Mouse (Mus musculus): Measurements from ENCODE around the gene Shd. TPM values are rescaled to one million over a fixed set of nuclear protein-coding genes. Genes with fewer than 3 reads are reported as not detected.

Gene Shd
- polyA plus RNA-seq, 1 experiment = 4.3 TPM

DNA sequence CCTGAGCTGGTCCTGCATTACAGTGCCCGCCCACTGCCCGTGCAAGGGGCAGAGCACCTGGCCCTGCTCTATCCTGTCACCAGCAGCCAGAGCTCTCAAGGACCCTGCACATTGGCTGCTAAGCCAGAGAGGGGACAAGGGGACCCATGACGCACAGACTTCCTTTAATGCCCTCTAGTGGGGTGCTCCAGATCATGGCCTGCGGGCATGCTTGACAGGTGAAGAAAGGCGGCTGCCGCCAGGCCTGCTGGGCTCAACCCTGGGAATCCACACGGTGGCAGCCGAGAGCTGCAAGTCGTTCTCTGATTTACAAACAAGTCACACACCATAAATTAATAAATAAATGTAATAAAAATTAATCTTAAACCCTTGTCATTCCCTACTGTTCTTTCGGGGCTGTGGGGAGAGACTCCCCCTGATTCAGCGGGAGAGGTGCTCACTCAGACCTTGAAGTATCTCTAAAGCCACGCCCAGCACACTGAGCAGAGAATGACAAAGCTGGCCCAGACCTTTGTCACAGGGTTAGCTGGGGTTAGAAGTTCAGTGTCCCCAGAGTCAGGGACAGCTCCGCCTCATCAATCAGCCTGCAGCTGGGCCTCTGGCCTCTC is 6.1 kb downstream of the Shd start:
- H3K27ac ChIP-seq (ENCODE audit: insufficient read depth, low read length) = peak overlapping the region; percentile 42
- H3K9me3 ChIP-seq (replicated peaks; ENCODE audit: control insufficient read depth, insufficient read depth, low read length, poor library complexity, severe bottlenecking) = no peaks in the 10 kb centered on the region
- H3K4me3 ChIP-seq (ENCODE audit: low read depth, low read length) = no peak overlapping the region
- H3K27me3 ChIP-seq (ENCODE audit: control insufficient read depth, insufficient read depth, low read length, poor library complexity, severe bottlenecking) = no peaks in the 10 kb centered on the region
- no peak overlapping the region for H3K9ac ChIP-seq (ENCODE audit: low read depth, poor library complexity, severe bottlenecking)
- no peaks in the 10 kb centered on the region for H3K36me3 ChIP-seq (ENCODE audit: control insufficient read depth, insufficient read depth, low read length, poor library complexity, severe bottlenecking)
- no peak for TF ChIP-seq POLR2A (IDR thresholded peaks at IDR 0.05; ENCODE audit: insufficient read depth, low read length)
- TF ChIP-seq CTCF (IDR thresholded peaks at IDR 0.05; ENCODE audit: low read depth, low read length) = peak; percentile 73
- no peaks in the 10 kb centered on the region for H3K4me1 ChIP-seq (ENCODE audit: control insufficient read depth, insufficient read depth, low read length)

DNA sequence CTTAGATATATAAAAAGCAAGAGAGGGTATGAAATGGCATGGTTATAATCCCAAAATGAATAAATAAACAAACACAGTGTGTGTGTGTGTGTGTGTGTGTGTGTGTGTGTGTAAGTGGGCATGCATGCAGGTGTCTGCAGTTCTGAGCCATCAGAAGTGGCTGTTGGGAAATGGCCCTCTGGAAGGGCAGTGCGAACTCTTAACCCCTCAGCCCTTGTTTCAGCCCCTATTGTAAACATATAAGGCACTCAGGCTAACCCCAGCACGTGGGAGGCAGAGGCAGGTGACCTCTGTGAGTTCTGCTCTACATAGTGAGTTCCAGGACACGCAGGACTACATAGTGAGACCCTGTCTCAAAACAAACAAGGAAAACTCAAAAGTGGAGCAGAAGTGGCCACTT is 7.0 kb downstream of the Shd start:
- Histone ChIP-seq H3K4me1 (ENCODE audit: control insufficient read depth, insufficient read depth, low read length) (no peaks in the 10 kb centered on the region), H3K9ac (ENCODE audit: low read depth, poor library complexity, severe bottlenecking) (no peak overlapping the region), H3K27me3 (ENCODE audit: control insufficient read depth, insufficient read depth, low read length, poor library complexity, severe bottlenecking) (no peaks in the 10 kb centered on the region), H3K36me3 (ENCODE audit: control insufficient read depth, insufficient read depth, low read length, poor library complexity, severe bottlenecking) (no peaks in the 10 kb centered on the region), H3K9me3 (replicated peaks; ENCODE audit: control insufficient read depth, insufficient read depth, low read length, poor library complexity, severe bottlenecking) (no peaks in the 10 kb centered on the region), H3K4me3 (ENCODE audit: low read depth, low read length) (no peak overlapping the region), H3K27ac (ENCODE audit: insufficient read depth, low read length) (no peak overlapping the region)
- no peak for TF ChIP-seq EP300 (IDR thresholded peaks at IDR 0.05; ENCODE audit: insufficient read depth, low read depth, low read length)
- TF ChIP-seq POLR2A (IDR thresholded peaks at IDR 0.05; ENCODE audit: insufficient read depth, low read length) = no peak
- no peak for TF ChIP-seq CTCF (IDR thresholded peaks at IDR 0.05; ENCODE audit: low read depth, low read length)

DNA sequence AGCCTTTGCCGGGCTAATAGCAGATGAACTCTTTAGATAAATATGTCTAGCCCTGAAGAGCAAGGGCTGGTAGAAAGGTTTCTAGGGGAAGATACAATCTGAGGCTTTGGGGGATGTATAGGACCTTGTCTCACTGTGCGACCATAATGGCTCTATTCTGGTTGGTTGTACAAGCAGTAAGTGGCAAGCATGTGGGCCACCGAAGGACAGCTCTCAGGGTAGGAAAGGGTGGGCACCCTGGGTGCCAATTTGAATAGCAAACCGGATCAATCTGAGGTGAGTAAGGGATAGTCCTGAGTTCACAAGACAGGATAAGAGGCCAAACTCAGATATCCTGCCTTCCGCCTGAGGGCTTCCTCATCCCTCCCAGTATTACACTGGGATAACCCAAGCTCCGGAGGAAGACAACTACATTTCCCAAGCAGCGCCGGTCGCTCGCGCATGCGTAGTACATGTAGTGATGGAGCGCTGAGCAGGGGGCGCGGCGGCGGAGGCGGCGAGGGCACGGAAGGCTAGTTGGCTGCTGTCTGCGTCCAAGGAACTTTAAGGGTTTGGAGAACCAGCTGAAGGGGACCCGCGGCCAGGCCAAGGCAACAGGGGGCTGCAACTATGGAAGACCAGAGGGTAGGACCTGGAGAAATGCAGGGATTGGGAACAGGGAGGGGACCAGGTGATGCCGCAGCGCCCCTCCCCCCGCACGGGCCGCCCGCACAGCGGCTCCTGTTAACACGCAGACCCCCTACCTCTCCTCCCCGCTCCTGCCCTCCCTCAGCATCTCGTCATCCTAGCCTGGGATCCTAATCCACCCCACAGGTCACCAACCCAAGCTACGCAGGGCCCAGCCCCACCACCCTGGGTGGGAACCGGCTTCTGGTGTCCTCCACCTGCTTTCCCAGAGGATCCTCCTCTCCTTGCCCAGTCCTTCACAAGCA is 16.0 kb downstream of the Shd start, which contains the start of gene Fsd1:
TSS of gene Fsd1 (plus strand) at position 480 of the 932 bp plus-strand sequence.
- Histone ChIP-seq H3K27me3 (ENCODE audit: control insufficient read depth, insufficient read depth, low read length, poor library complexity, severe bottlenecking) (no peaks in the 10 kb centered on the region), H3K9me3 (replicated peaks; ENCODE audit: control insufficient read depth, insufficient read depth, low read length, poor library complexity, severe bottlenecking) (no peaks in the 10 kb centered on the region), H3K4me1 (ENCODE audit: control insufficient read depth, insufficient read depth, low read length) (no peaks in the 10 kb centered on the region), H3K9ac (ENCODE audit: low read depth, poor library complexity, severe bottlenecking) (peak within 1 kb of the TSS; percentile 17), H3K27ac (ENCODE audit: insufficient read depth, low read length) (no peak within 1 kb of the TSS), H3K36me3 (ENCODE audit: control insufficient read depth, insufficient read depth, low read length, poor library complexity, severe bottlenecking) (no peaks in the 10 kb centered on the region), H3K4me3 (ENCODE audit: low read depth, low read length) (peak within 1 kb of the TSS; percentile 72)
- TF ChIP-seq CTCF (IDR thresholded peaks at IDR 0.05; ENCODE audit: low read depth, low read length) (no peak), EP300 (IDR thresholded peaks at IDR 0.05; ENCODE audit: insufficient read depth, low read depth, low read length) (no peak), POLR2A (IDR thresholded peaks at IDR 0.05; ENCODE audit: insufficient read depth, low read length) (no peak)

DNA sequence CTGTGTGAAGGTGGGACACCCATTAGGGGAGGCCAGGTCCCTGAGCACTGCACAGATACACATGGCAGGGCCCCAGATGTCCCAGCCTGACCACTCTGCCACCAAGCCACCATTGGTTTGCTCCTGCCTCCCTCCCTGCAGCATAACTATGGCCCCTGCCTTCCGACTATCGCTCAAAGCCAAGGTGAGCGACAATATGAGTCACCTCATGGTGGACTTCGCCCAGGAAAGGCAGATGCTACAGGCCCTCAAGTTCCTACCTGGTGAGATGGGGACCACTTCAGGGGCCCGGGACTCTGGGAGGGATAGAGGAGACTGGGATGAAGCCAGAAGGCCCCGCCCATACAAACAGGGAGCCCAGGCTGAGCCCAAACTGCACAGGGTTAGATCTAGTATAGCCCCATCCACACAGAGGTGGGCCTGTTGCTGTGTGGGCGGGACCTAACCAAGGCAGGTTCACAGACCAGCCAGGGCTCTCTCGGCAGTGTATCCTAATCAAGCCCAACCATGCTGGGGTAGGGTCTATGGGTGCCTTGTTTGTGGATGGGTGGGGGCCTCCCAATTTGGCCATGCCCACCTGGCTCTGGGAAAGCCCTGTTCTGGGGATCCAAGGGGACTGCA is 20.1 kb downstream of the Shd start:
- Histone ChIP-seq H3K36me3 (ENCODE audit: control insufficient read depth, insufficient read depth, low read length, poor library complexity, severe bottlenecking) (no peaks in the 10 kb centered on the region), H3K27me3 (ENCODE audit: control insufficient read depth, insufficient read depth, low read length, poor library complexity, severe bottlenecking) (no peaks in the 10 kb centered on the region), H3K27ac (ENCODE audit: insufficient read depth, low read length) (no peak overlapping the region), H3K9me3 (replicated peaks; ENCODE audit: control insufficient read depth, insufficient read depth, low read length, poor library complexity, severe bottlenecking) (no peaks in the 10 kb centered on the region), H3K4me1 (ENCODE audit: control insufficient read depth, insufficient read depth, low read length) (no peaks in the 10 kb centered on the region), H3K4me3 (ENCODE audit: low read depth, low read length) (no peak overlapping the region), H3K9ac (ENCODE audit: low read depth, poor library complexity, severe bottlenecking) (no peak overlapping the region)
- TF ChIP-seq POLR2A (IDR thresholded peaks at IDR 0.05; ENCODE audit: insufficient read depth, low read length) = no peak
- no peak for TF ChIP-seq EP300 (IDR thresholded peaks at IDR 0.05; ENCODE audit: insufficient read depth, low read depth, low read length)
- TF ChIP-seq CTCF (IDR thresholded peaks at IDR 0.05; ENCODE audit: low read depth, low read length) = no peak

DNA sequence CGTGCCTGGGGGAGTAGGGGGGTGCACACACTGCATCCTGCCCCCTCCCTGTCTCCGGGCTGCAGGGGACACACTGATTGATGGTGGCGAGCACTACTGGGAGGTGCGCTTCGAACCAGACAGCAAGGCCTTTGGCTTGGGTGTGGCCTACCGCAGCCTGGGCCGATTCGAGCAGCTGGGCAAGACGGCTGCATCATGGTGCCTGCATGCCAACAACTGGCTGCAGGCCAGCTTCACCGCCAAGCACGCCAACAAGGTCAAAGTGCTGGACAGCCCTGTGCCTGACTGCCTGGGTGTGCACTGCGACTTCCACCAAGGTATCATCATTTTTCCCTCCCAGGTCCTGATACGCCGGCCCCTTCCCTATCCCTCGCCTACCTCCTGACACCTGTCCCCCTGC is 25.7 kb downstream of the Shd start:
- Histone ChIP-seq H3K27me3 (ENCODE audit: control insufficient read depth, insufficient read depth, low read length, poor library complexity, severe bottlenecking) (no peaks in the 10 kb centered on the region), H3K9me3 (replicated peaks; ENCODE audit: control insufficient read depth, insufficient read depth, low read length, poor library complexity, severe bottlenecking) (no peaks in the 10 kb centered on the region), H3K36me3 (ENCODE audit: control insufficient read depth, insufficient read depth, low read length, poor library complexity, severe bottlenecking) (no peaks in the 10 kb centered on the region), H3K9ac (ENCODE audit: low read depth, poor library complexity, severe bottlenecking) (no peak overlapping the region), H3K4me1 (ENCODE audit: control insufficient read depth, insufficient read depth, low read length) (no peaks in the 10 kb centered on the region), H3K27ac (ENCODE audit: insufficient read depth, low read length) (no peak overlapping the region), H3K4me3 (ENCODE audit: low read depth, low read length) (no peak overlapping the region)
- TF ChIP-seq POLR2A (IDR thresholded peaks at IDR 0.05; ENCODE audit: insufficient read depth, low read length) = no peak
- TF ChIP-seq EP300 (IDR thresholded peaks at IDR 0.05; ENCODE audit: insufficient read depth, low read depth, low read length) = no peak
- no peak for TF ChIP-seq CTCF (IDR thresholded peaks at IDR 0.05; ENCODE audit: low read depth, low read length)

All from ES-Bruce4 (cell line).